Mouse (Mus musculus) E14TG2a.4 (cell line): ENCODE measurements around the gene Wipf2.
A peak's percentile ranks its signal among the peaks of the same experiment; 100 is the strongest.

Experiments
- H3K27me3 ChIP-seq: 2 replicates; pipeline ENCODE4 v1.6.1; 2014; ENCODE audit warnings: low read length, control low read depth; ENCODE audit not compliant: insufficient read depth
- H3K36me3 ChIP-seq: 2 replicates; pipeline ENCODE4 v1.6.1; 2014; ENCODE audit warnings: low read length, control low read depth; ENCODE audit not compliant: insufficient read depth
- H3K4me1 ChIP-seq: replicated peaks from 2 replicates; pipeline ENCODE4 v1.6.1; 2014; ENCODE audit warnings: low read depth, low read length, control low read depth
- H3K4me3 ChIP-seq: replicated peaks from 2 replicates; pipeline ENCODE4 v1.5.1; 2014; ENCODE audit warnings: mild to moderate bottlenecking, low read length
- H3K9me3 ChIP-seq: 2 replicates; pipeline ENCODE4 v1.6.1; 2014; ENCODE audit warnings: low read length, control low read depth
- CTCF ChIP-seq: conservative IDR thresholded peaks from 2 replicates; pipeline ENCODE4 v1.5.1; 2014; ENCODE audit warnings: low read length
- NANOG ChIP-seq: IDR thresholded peaks from 2 replicates; pipeline ENCODE4 v1.6.1; 2014; ENCODE audit warnings: borderline replicate concordance, low read length, mixed read lengths
- POU5F1 ChIP-seq: IDR thresholded peaks from 2 replicates; pipeline ENCODE4 v1.6.1; 2014; ENCODE audit warnings: low read length, borderline replicate concordance

The Wipf2 gene

GRCm38 (mm10) chr11:98846865-98847604 lies 16.4 kb upstream of the Wipf2 start:
- H3K36me3 ChIP-seq: no peaks in the 10 kb centered on the region
- H3K4me1 ChIP-seq: peaks cover 54% of the 10 kb centered on the region
- peak overlapping the region; percentile 50 for H3K4me3 ChIP-seq
- TF ChIP-seq POU5F1 (no peak), NANOG (no peak), CTCF (no peak)
- H3K9me3 ChIP-seq: no peaks in the 10 kb centered on the region
- peaks cover 68% of the 10 kb centered on the region for H3K27me3 ChIP-seq

- TF ChIP-seq CTCF: no peak
- no peak for TF ChIP-seq NANOG
- TF ChIP-seq POU5F1: no peak
- Histone ChIP-seq H3K27me3 (peaks cover 62% of the 10 kb centered on the region), H3K4me3 (peak overlapping the region; percentile 63), H3K4me1 (peaks cover 66% of the 10 kb centered on the region), H3K9me3 (no peaks in the 10 kb centered on the region), H3K36me3 (no peaks in the 10 kb centered on the region)
Measured at GRCm38 (mm10) chr11:98849196-98849894, 14.1 kb upstream of the Wipf2 start.

- Histone ChIP-seq H3K4me1 (peaks cover 64% of the 10 kb centered on the region), H3K27me3 (peaks cover 53% of the 10 kb centered on the region), H3K36me3 (no peaks in the 10 kb centered on the region), H3K9me3 (no peaks in the 10 kb centered on the region), H3K4me3 (peak overlapping the region; percentile 63)
- TF ChIP-seq NANOG (no peak), CTCF (no peak), POU5F1 (no peak)
Measured at GRCm38 (mm10) chr11:98850100-98851093, 13.0 kb upstream of the Wipf2 start.

GRCm38 (mm10) chr11:98854116-98854515 lies 9.3 kb upstream of the Wipf2 start:
- Histone ChIP-seq H3K4me3 (no peak overlapping the region), H3K9me3 (no peaks in the 10 kb centered on the region)
- TF ChIP-seq CTCF (no peak), NANOG (no peak), POU5F1 (no peak)

GRCm38 (mm10) chr11:98854659-98855058 lies 8.8 kb upstream of the Wipf2 start:
- Histone ChIP-seq H3K9me3 (no peaks in the 10 kb centered on the region), H3K4me3 (no peak overlapping the region), H3K27me3 (peaks cover 23% of the 10 kb centered on the region), H3K36me3 (no peaks in the 10 kb centered on the region), H3K4me1 (peaks cover 49% of the 10 kb centered on the region)
- TF ChIP-seq CTCF (no peak), POU5F1 (no peak), NANOG (no peak)

More at GRCm38 (mm10) chr11:98854116-98854515, 9.3 kb upstream of the Wipf2 start:
- Histone ChIP-seq H3K4me1 (peaks cover 54% of the 10 kb centered on the region), H3K27me3 (peaks cover 29% of the 10 kb centered on the region), H3K36me3 (no peaks in the 10 kb centered on the region)

- TF ChIP-seq POU5F1 (no peak), CTCF (peak; percentile 83), NANOG (no peak)
- Histone ChIP-seq H3K4me1 (peaks cover 26% of the 10 kb centered on the region), H3K27me3 (no peaks in the 10 kb centered on the region), H3K36me3 (no peaks in the 10 kb centered on the region), H3K4me3 (peak overlapping the region; percentile 24; the same call in 1 of the 2 replicates), H3K9me3 (no peaks in the 10 kb centered on the region)
Measured at GRCm38 (mm10) chr11:98858759-98859731, 4.4 kb upstream of the Wipf2 start.

GRCm38 (mm10) chr11:98863751-98864429 lies 452 bp downstream of the Wipf2 start:
- peak overlapping the region; percentile 83 for H3K4me3 ChIP-seq
- no peaks in the 10 kb centered on the region for H3K9me3 ChIP-seq
- H3K27me3 ChIP-seq: no peaks in the 10 kb centered on the region
- H3K36me3 ChIP-seq: peaks cover 21% of the 10 kb centered on the region
- H3K4me1 ChIP-seq: peaks cover 23% of the 10 kb centered on the region
- no peak for TF ChIP-seq NANOG
